Mouse (Mus musculus): ENCODE measurements around the gene Jpt1. TPM values are rescaled to one million over a fixed set of nuclear protein-coding genes. Genes with fewer than 3 reads are reported as not detected.

Gene Jpt1
- polyA plus RNA-seq, 1 experiment: 320 TPM

DNA sequence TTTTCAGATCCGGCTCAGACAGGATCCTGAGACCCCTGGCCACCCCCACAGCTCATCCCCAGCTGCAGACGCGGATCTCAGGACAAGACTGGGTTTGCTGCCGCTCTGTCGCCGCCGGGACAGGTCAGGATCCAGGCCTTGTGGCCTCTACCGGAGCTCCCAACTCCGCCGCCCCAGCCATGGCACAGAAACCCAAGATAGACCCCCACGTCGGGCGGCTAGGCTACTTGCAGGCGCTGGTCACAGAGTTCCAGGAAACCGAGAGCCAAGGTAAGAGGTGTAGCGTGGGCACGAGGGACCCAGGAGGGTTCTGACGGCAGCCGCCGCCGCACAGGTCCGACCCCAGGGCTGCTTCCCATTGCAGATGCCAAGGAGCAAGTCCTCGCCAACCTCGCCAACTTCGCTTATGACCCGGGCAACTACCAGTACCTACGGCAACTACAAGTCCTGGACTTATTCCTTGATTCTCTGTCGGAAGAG lies 38.4 kb downstream of the Jpt1 start:
- Histone ChIP-seq H3ac (ENCODE audit: control insufficient read depth, insufficient read length, low read depth) (peak overlapping the region; percentile 84), H3K4me3 (ENCODE audit: insufficient read depth, poor library complexity, severe bottlenecking) (peak overlapping the region; percentile 93), H3K79me3 (ENCODE audit: low read depth) (peaks cover 4% of the 10 kb centered on the region), H3K27me3 (ENCODE audit: control insufficient read depth, insufficient read depth, insufficient read length) (no peaks in the 10 kb centered on the region), H3K79me2 (ENCODE audit: control insufficient read depth, insufficient read depth) (peaks cover 22% of the 10 kb centered on the region), H3K36me3 (ENCODE audit: control insufficient read depth, insufficient read depth) (no peaks in the 10 kb centered on the region)
- TF ChIP-seq MYOG (IDR thresholded peaks at IDR 0.05; ENCODE audit: control insufficient read depth, extremely low read depth, insufficient read length) (no peak), MYOD1 (IDR thresholded peaks at IDR 0.05; ENCODE audit: control insufficient read depth, insufficient read length, low read depth) (no peak), USF1 (IDR thresholded peaks at IDR 0.05; ENCODE audit: low read depth) (no peak), CEBPB (IDR thresholded peaks at IDR 0.05; ENCODE audit: low read depth) (no peak), CTCF (IDR thresholded peaks at IDR 0.05; ENCODE audit: control insufficient read depth, insufficient read depth, insufficient read length) (no peak), FOSL1 (IDR thresholded peaks at IDR 0.05; ENCODE audit: insufficient read depth, low read length, poor library complexity, severe bottlenecking) (no peak), MAX (IDR thresholded peaks at IDR 0.05) (no peak)

- H3K27me3 ChIP-seq (ENCODE audit: control insufficient read depth, insufficient read depth, insufficient read length): no peaks in the 10 kb centered on the region
Measured at GRCm38 (mm10) chr11:115475025-115475757, 39.0 kb downstream of the Jpt1 start, which contains the start of gene Armc7. Gene Armc7, plus strand, starts transcription at chr11:115475667.

DNA sequence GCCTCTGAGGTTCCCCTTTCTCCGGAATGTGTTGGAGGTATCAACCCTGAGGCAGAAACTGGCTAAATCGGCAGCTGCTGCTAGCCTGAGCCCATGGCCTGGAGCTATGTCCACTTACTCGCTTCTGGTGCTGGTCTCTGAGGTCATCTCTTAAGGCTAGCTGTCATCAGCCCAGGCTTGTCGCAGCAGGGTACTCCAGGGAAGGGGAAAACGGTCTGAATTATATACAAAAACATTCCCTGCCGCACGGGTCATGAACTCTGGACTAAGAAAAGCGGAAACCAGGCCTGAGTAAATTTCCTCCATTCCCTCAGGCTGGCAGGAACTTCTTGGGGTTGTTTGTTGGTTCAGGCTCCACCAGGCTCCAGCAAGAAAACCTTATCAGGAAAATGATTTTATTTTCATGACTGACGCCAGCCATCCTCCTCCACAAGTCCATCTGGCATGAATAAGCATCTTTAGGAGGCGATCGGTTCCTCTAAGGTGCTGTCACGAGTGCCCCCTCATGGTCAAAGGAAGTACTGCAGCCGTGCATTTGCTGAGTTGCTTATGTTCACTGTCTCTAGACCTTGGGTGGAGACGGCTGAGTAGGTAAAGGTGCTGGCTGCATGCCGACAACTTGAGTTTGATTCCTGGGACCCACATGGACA lies 40.4 kb downstream of the Jpt1 start:
- H3K79me2 ChIP-seq (ENCODE audit: control insufficient read depth, insufficient read depth): peaks cover 22% of the 10 kb centered on the region
- no peaks in the 10 kb centered on the region for H3K36me3 ChIP-seq (ENCODE audit: control insufficient read depth, insufficient read depth)
- no peak overlapping the region for H3K4me3 ChIP-seq (ENCODE audit: insufficient read depth, poor library complexity, severe bottlenecking)
- no peaks in the 10 kb centered on the region for H3K27me3 ChIP-seq (ENCODE audit: control insufficient read depth, insufficient read depth, insufficient read length)
- TF ChIP-seq FOSL1 (IDR thresholded peaks at IDR 0.05; ENCODE audit: insufficient read depth, low read length, poor library complexity, severe bottlenecking): no peak
- no peak for TF ChIP-seq USF1 (IDR thresholded peaks at IDR 0.05; ENCODE audit: low read depth)
- peak; percentile 88 for TF ChIP-seq CTCF (IDR thresholded peaks at IDR 0.05; ENCODE audit: control insufficient read depth, insufficient read depth, insufficient read length)
- TF ChIP-seq MAX (IDR thresholded peaks at IDR 0.05): no peak
- H3K79me3 ChIP-seq (ENCODE audit: low read depth): peaks cover 2% of the 10 kb centered on the region
- H3ac ChIP-seq (ENCODE audit: control insufficient read depth, insufficient read length, low read depth): no peak overlapping the region

More at GRCm38 (mm10) chr11:115475025-115475757, 39.0 kb downstream of the Jpt1 start, which contains the start of gene Armc7:
- peak within 1 kb of the TSS; percentile 84 for H3ac ChIP-seq (ENCODE audit: control insufficient read depth, insufficient read length, low read depth)
- peaks cover 22% of the 10 kb centered on the region for H3K79me2 ChIP-seq (ENCODE audit: control insufficient read depth, insufficient read depth)
- peaks cover 4% of the 10 kb centered on the region for H3K79me3 ChIP-seq (ENCODE audit: low read depth)
- H3K4me3 ChIP-seq (ENCODE audit: insufficient read depth, poor library complexity, severe bottlenecking): peak within 1 kb of the TSS; percentile 93
- no peaks in the 10 kb centered on the region for H3K36me3 ChIP-seq (ENCODE audit: control insufficient read depth, insufficient read depth)
- TF ChIP-seq MAX (IDR thresholded peaks at IDR 0.05) (peak; percentile 43), MYOG (IDR thresholded peaks at IDR 0.05; ENCODE audit: control insufficient read depth, extremely low read depth, insufficient read length) (no peak)

DNA sequence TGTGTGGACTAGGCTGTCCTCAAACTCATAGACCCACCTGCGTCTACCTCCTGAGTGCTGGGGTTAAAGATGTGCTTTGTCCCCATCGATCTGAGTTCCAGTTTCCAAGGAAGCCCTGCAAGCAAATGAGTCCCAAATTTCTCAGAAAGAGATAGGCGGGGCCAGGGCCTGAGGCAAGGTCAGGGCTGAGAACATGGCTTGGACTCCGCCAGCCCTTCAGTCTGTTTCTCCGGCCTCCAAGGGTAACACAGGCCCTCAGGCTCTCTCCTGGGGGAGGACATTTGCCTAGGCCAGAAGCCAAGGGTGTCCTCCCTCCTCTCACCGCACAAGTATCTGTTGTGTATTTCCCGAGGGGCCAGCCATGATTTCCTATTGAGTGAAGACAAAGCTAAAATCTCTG lies 42.0 kb downstream of the Jpt1 start:
- H3K79me3 ChIP-seq (ENCODE audit: low read depth): no peaks in the 10 kb centered on the region
- no peaks in the 10 kb centered on the region for H3K36me3 ChIP-seq (ENCODE audit: control insufficient read depth, insufficient read depth)
- H3K79me2 ChIP-seq (ENCODE audit: control insufficient read depth, insufficient read depth): peaks cover 17% of the 10 kb centered on the region
- no peak overlapping the region for H3K4me3 ChIP-seq (ENCODE audit: insufficient read depth, poor library complexity, severe bottlenecking)
- no peak overlapping the region for H3ac ChIP-seq (ENCODE audit: control insufficient read depth, insufficient read length, low read depth)
- no peaks in the 10 kb centered on the region for H3K27me3 ChIP-seq (ENCODE audit: control insufficient read depth, insufficient read depth, insufficient read length)
- TF ChIP-seq FOSL1 (IDR thresholded peaks at IDR 0.05; ENCODE audit: insufficient read depth, low read length, poor library complexity, severe bottlenecking) (no peak), MAX (IDR thresholded peaks at IDR 0.05) (no peak), CTCF (IDR thresholded peaks at IDR 0.05; ENCODE audit: control insufficient read depth, insufficient read depth, insufficient read length) (no peak), MYOG (IDR thresholded peaks at IDR 0.05; ENCODE audit: control insufficient read depth, extremely low read depth, insufficient read length) (no peak), CEBPB (IDR thresholded peaks at IDR 0.05; ENCODE audit: low read depth) (no peak), MYOD1 (IDR thresholded peaks at IDR 0.05; ENCODE audit: control insufficient read depth, insufficient read length, low read depth) (no peak), USF1 (IDR thresholded peaks at IDR 0.05; ENCODE audit: low read depth) (no peak)

GRCm38 (mm10) chr11:115467217-115467618 lies 47.0 kb downstream of the Jpt1 start:
- H3K27me3 ChIP-seq (ENCODE audit: control insufficient read depth, insufficient read depth, insufficient read length): peaks cover 13% of the 10 kb centered on the region
- no peaks in the 10 kb centered on the region for H3K79me3 ChIP-seq (ENCODE audit: low read depth)
- H3K36me3 ChIP-seq (ENCODE audit: control insufficient read depth, insufficient read depth): no peaks in the 10 kb centered on the region
- no peak overlapping the region for H3K4me3 ChIP-seq (ENCODE audit: insufficient read depth, poor library complexity, severe bottlenecking)
- no peak overlapping the region for H3ac ChIP-seq (ENCODE audit: control insufficient read depth, insufficient read length, low read depth)
- no peaks in the 10 kb centered on the region for H3K79me2 ChIP-seq (ENCODE audit: control insufficient read depth, insufficient read depth)
- TF ChIP-seq MYOG (IDR thresholded peaks at IDR 0.05; ENCODE audit: control insufficient read depth, extremely low read depth, insufficient read length) (no peak), MYOD1 (IDR thresholded peaks at IDR 0.05; ENCODE audit: control insufficient read depth, insufficient read length, low read depth) (no peak), USF1 (IDR thresholded peaks at IDR 0.05; ENCODE audit: low read depth) (no peak), FOSL1 (IDR thresholded peaks at IDR 0.05; ENCODE audit: insufficient read depth, low read length, poor library complexity, severe bottlenecking) (no peak), MAX (IDR thresholded peaks at IDR 0.05) (no peak), CTCF (IDR thresholded peaks at IDR 0.05; ENCODE audit: control insufficient read depth, insufficient read depth, insufficient read length) (no peak), CEBPB (IDR thresholded peaks at IDR 0.05; ENCODE audit: low read depth) (no peak)
